Mouse (Mus musculus) ES-E14 (cell line): ENCODE measurements around the gene Nt5m. TPM values are rescaled to one million over a fixed set of nuclear protein-coding genes. Genes with fewer than 3 reads are reported as not detected.

Source experiments
- DNase-seq: peaks from one replicate; pipeline ENCODE4 v3.0.0-alpha.2; 2013; ENCODE audit warnings: low read depth, low spot score
- H3K27ac ChIP-seq: 2 replicates; pipeline ENCODE4 v1.5.1; 2012; ENCODE audit warnings: low read depth, mild to moderate bottlenecking, low read length, moderate library complexity, mixed read lengths; ENCODE audit not compliant: poor library complexity, insufficient read depth, severe bottlenecking
- H3K36me3 ChIP-seq: 2 replicates; pipeline ENCODE4 v1.6.1; 2012; ENCODE audit warnings: mild to moderate bottlenecking, low read length, moderate library complexity, mixed read lengths; ENCODE audit not compliant: control insufficient read depth, poor library complexity, insufficient read depth, severe bottlenecking
- H3K4me1 ChIP-seq, 2 experiments: fragments of 150-350 bp in 1 of 2; sonication (generic) in 1 of 2; 2 replicates each; pipeline ENCODE4 v1.6.1; 2012; ENCODE audit warnings: low read length in 2 of 2, mild to moderate bottlenecking in 1 of 2, mixed read lengths in 1 of 2; ENCODE audit not compliant: control insufficient read depth in 2 of 2, insufficient read depth in 2 of 2, poor library complexity in 1 of 2
- H3K4me3 ChIP-seq, 2 experiments: fragments of 150-350 bp in 1 of 2; sonication (generic) in 1 of 2; 2 replicates each; pipeline ENCODE4 v1.5.1; 2012; ENCODE audit warnings: low read length in 2 of 2, low read depth in 1 of 2, mild to moderate bottlenecking in 1 of 2, mixed read lengths in 1 of 2; ENCODE audit not compliant: insufficient read depth in 1 of 2, poor library complexity in 1 of 2, severe bottlenecking in 1 of 2
- H3K9ac ChIP-seq: 2 replicates; pipeline ENCODE4 v1.6.1; 2012; ENCODE audit warnings: low read depth, mild to moderate bottlenecking, low read length, mixed read lengths; ENCODE audit not compliant: poor library complexity, insufficient read depth, severe bottlenecking
- H3K9me3 ChIP-seq: fragments of 150-350 bp; sonication (generic); 2 replicates; pipeline ENCODE4 v1.6.1; 2012; ENCODE audit warnings: low read depth, mild to moderate bottlenecking, low read length; ENCODE audit not compliant: control insufficient read depth, insufficient read depth
- CHD2 ChIP-seq: IDR thresholded peaks from 2 replicates; pipeline ENCODE4 v1.6.1; 2014; ENCODE audit warnings: mild to moderate bottlenecking, low read depth, low read length, inconsistent platforms
- HCFC1 ChIP-seq: IDR thresholded peaks from 2 replicates; pipeline ENCODE4 v1.6.1; 2012; ENCODE audit warnings: low read length, inconsistent platforms, borderline replicate concordance; ENCODE audit not compliant: insufficient read depth
- MAFK ChIP-seq: IDR thresholded peaks from 2 replicates; pipeline ENCODE4 v1.6.1; 2014; ENCODE audit warnings: mild to moderate bottlenecking, low read depth, low read length, inconsistent platforms; ENCODE audit not compliant: insufficient read depth
- ZC3H11A ChIP-seq: IDR thresholded peaks from 2 replicates; pipeline ENCODE4 v1.6.1; 2012; ENCODE audit warnings: low read depth, mild to moderate bottlenecking, inconsistent platforms, low read length, borderline replicate concordance
- ZNF384 ChIP-seq: IDR thresholded peaks from 2 replicates; pipeline ENCODE4 v1.6.1; 2012; ENCODE audit warnings: low read depth, low read length, inconsistent platforms
- in situ Hi-C, 2 experiments: fragments of 600-800 bp; cut with MboI; formaldehyde crosslinking; loops; one replicate each; pipeline ENCODE4 v1.15.1; 2025; ENCODE audit warnings: low sequenced_read_pairs in 2 of 2, inconsistent platforms in 1 of 2; ENCODE audit not compliant: unreplicated experiment in 2 of 2
- total RNA-seq: library from RNA; depleted of rRNA; stranded (reverse); fragments of 300-350 nt; gene quantifications from 2 replicates; pipeline ENCODE4 v1.2.3, GENCODE M21; 2012

Nt5m gene
- total RNA-seq, 1 experiment = 7.8 TPM

DNA sequence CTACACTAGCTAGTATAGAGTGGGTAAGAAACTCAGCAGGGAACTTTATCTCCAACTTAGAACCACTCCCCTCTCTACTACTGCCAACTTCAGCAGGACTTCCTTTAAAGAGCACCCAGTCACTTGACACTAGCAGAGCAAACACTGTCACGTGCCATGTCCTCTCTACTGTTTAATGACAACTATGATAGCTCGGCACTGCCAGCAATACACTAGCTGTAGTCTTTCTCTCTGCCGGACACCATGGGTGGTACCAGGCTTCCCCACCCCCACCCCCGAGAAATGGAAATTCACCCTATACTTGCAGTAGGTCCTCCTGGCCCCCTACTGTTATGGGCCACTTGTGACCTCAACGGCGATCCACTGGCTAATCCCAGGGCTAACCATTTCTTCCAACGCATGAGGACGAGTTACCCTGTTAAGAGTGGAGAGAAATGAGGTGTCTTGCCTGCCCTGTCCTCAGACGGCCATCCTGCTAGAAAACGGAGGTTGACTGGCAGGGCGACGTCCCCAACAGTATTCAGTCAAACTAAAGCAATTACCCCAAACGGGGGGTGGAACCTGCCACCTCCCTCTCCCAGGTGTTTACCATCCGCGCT, 30.1 kb upstream of the Nt5m start:
- no peak for DNase-seq
- in situ Hi-C loops = no loop called here
- TF ChIP-seq CHD2 = no peak
- TF ChIP-seq HCFC1 = no peak
- TF ChIP-seq ZC3H11A = no peak
- no peak for TF ChIP-seq MAFK
- TF ChIP-seq ZNF384 = no peak

DNA sequence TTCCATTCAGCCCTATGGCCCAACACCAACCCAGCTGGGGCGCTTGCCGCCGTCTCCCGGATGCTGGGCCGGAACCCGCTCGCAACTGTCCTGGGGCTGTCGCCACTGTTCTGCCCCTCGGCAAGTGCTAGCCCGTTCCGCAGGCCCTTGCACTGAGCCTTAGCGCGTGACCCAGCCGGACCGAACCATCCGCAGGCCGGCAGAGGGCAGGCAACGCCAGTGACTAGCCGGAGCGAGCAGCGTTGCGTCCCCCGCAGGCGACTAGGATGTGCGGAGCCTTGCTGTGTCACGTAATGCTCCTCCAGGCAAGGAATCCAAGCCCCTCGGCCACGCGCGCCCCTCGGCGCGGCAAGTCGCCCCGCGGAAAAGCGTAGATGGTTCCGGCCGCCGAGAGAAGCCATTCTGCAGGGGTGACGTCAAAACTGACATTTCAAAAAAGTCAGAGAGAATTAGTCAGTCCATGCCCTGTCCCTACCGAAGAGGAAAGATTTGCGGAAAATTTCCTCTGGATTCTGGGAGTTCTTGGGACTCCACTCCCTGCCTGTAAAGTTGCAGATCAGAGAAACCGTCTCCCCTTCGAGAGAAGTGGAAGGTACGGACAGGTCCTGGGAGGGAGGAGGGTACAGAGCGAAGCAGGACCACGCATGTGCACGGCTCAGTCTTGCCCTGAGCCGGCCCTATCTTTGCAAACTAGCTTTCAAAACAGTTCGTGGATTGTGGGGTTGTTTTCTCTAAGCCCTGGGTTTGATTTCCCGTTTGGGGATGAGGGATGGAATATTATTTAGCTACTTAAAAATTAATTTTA, 29.4 kb upstream of the Nt5m start, which contains the start of gene Flcn:
TSS of gene Flcn (minus strand) at position 347 of the 805 bp plus-strand sequence.
- DNase-seq = peak; percentile 80
- H3K4me3 ChIP-seq = peak within 1 kb of the TSS; percentile 64 to 82
- TF ChIP-seq ZC3H11A = no peak
- peak; percentile 69; the same call in 1 of the 2 replicates for TF ChIP-seq HCFC1
- TF ChIP-seq ZNF384 = no peak
- TF ChIP-seq MAFK = no peak
- no peak for TF ChIP-seq CHD2
- peak within 1 kb of the TSS; percentile 98 for H3K9ac ChIP-seq
- in situ Hi-C loops = no loop called here
- peaks cover 23% of the 10 kb centered on the region; the same call in 1 of the 2 replicates for H3K36me3 ChIP-seq
- no peaks in the 10 kb centered on the region for H3K9me3 ChIP-seq
- H3K27ac ChIP-seq = peak within 1 kb of the TSS; percentile 92
- H3K4me1 ChIP-seq = peaks cover 8 to 26% of the 10 kb centered on the region in 2 experiments; a peak in 3 of 4 replicates

More for the DNA sequence above, 30.1 kb upstream of the Nt5m start:
- Histone ChIP-seq H3K27ac (peak overlapping the region; percentile 92; the same call in 1 of the 2 replicates), H3K4me3 (peak overlapping the region; percentile 64 to 82), H3K9ac (peak overlapping the region; percentile 98), H3K36me3 (peaks cover 30% of the 10 kb centered on the region), H3K4me1 (peaks cover 8 to 21% of the 10 kb centered on the region in 2 experiments; a peak in 3 of 4 replicates), H3K9me3 (no peaks in the 10 kb centered on the region)

DNA sequence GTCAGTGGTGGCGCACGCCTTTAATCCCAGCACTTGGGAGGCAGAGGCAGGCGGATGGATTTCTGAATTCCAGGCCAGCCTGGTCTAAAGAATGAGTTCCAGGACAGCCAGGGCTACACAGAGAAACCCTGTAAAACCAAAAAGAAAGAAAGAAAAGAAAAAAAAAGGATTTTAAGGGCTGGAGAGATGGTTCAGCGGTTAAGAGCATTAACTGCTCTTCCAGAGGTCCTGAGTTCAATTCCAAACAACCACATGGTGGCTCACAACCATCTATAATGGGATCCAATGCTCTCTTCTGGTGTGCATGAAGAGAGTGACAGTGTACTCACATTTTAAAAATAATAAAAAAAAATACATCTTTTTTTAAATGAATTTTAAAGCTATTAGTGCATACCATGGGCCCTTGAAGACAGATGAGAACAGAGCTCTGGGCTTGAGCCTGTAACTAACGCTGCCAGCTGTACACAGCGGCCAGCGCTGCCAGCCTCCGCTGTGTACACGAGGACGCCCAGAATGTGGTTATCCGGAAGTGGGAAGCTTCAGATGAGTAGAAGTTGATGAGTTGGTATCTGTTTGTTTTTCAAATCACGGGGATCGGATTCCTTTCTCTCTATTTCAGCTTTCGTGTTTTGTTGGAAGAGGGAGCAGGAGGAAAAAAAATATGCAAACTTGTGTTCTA, 28.6 kb upstream of the Nt5m start:
- DNase-seq = no peak
- no peak for TF ChIP-seq ZNF384
- no peak for TF ChIP-seq MAFK
- no peak for TF ChIP-seq HCFC1
- no peak for TF ChIP-seq ZC3H11A
- no peak for TF ChIP-seq CHD2

DNA sequence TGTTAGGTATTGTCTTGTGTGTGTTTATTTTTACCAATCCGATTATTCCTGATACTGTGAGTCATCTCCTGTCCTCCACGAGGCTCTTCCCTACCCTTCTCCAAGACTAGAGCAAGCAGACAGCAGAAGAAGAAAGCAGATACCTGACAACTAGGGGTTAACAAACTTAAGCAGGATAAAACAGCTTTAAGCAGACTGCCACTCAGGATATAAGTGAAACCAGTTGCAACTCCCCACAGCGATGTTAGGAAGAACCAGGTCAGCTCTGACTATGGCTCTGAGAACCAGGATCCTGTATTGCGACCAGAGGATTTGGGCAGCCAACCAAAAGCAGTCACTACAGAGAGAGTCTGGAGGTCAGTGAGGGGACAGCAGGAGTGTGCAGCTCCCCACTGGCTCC, 28.0 kb upstream of the Nt5m start:
- Histone ChIP-seq H3K9ac (peak overlapping the region; percentile 35; the same call in 1 of the 2 replicates), H3K9me3 (no peaks in the 10 kb centered on the region), H3K36me3 (peaks cover 16% of the 10 kb centered on the region; the same call in 1 of the 2 replicates), H3K4me1 (peaks cover 8 to 29% of the 10 kb centered on the region in 2 experiments; a peak in 3 of 4 replicates), H3K27ac (no peak overlapping the region; the same call in 1 of the 2 replicates), H3K4me3 (peak overlapping the region; percentile 64 to 82; a peak in 3 of 4 replicates)
- no peak for DNase-seq
- no peak for TF ChIP-seq MAFK
- TF ChIP-seq ZC3H11A = no peak
- no peak for TF ChIP-seq HCFC1
- TF ChIP-seq CHD2 = no peak
- no peak for TF ChIP-seq ZNF384
- in situ Hi-C loops = no loop called here

More for the DNA sequence above, 28.6 kb upstream of the Nt5m start:
- in situ Hi-C loops = no loop called here
- Histone ChIP-seq H3K36me3 (peaks cover 21% of the 10 kb centered on the region; the same call in 1 of the 2 replicates), H3K27ac (peak overlapping the region; percentile 92; the same call in 1 of the 2 replicates), H3K9ac (peak overlapping the region; percentile 98), H3K4me3 (peak overlapping the region; percentile 64 to 82), H3K4me1 (peaks cover 8 to 27% of the 10 kb centered on the region in 2 experiments; a peak in 3 of 4 replicates), H3K9me3 (no peaks in the 10 kb centered on the region)
